In the genomic region with DNA sequence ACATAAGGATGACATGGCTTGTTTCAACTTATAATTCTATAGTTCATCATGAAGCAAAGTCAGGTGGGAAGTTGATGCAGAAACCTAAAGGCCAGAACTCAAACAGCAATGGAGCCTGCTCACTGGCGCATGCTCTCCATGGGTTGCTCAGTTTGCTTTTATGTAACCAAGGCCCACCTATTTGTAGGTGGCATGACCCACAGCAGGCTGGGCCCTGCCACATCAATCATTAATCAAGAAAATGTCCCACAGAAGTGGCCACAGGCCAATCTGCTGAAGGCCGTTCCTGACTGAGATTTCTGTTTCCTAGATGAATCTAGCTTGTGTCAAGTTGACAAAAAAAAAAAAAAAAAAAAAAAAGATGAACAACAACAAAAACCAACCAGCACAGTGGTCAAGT, we compare ENCODE assay signal across 21 mouse cellular contexts.
"Had no signal": no experiment of that assay in that cellular context is flagged by ENCODE, and none has a peak within 500 bp of the region (broad histone marks: within the 10 kb centered on the region; RNA-seq: fewer than 3 reads in every experiment).

No protein-coding gene starts in this region.

- H3K4me2 ChIP-seq: intestine, embryonic 15.5 days; liver, embryonic 11.5 days; liver, embryonic 15.5 days; lung, embryonic 15.5 days; midbrain, embryonic 13.5 days; neural tube, embryonic 13.5 days; stomach, embryonic 15.5 days had no signal

- H3K36me3 ChIP-seq: intestine, embryonic 15.5 days; liver, embryonic 15.5 days; lung, embryonic 15.5 days; midbrain, embryonic 10.5 days; midbrain, embryonic 13.5 days; neural tube, embryonic 13.5 days; stomach, embryonic 15.5 days had no signal

- ATAC-seq: intestine, embryonic 15.5 days; midbrain, embryonic 13.5 days; midbrain, embryonic 16.5 days had no signal

- H3K27me3 ChIP-seq: intestine, embryonic 15.5 days; liver, embryonic 15.5 days; lung, embryonic 15.5 days; megakaryocyte, embryonic 14.5 days; midbrain, embryonic 13.5 days; neural tube, embryonic 13.5 days; stomach, embryonic 15.5 days had no signal

- H3K9ac ChIP-seq: intestine, embryonic 15.5 days; liver, embryonic 15.5 days; lung, embryonic 15.5 days; midbrain, embryonic 13.5 days; neural tube, embryonic 13.5 days; stomach, embryonic 15.5 days had no signal

- H3K4me3 ChIP-seq: intestine, embryonic 15.5 days; left cerebral cortex, adult 2 months; liver, embryonic 15.5 days; lung, embryonic 15.5 days; megakaryocyte, embryonic 14.5 days; midbrain, embryonic 10.5 days; midbrain, embryonic 13.5 days; myocyte; neural tube, embryonic 13.5 days; stomach, embryonic 15.5 days had no signal

- H3K9me3 ChIP-seq: intestine, embryonic 15.5 days; liver, embryonic 15.5 days; lung, embryonic 15.5 days; midbrain, embryonic 10.5 days; midbrain, embryonic 13.5 days; neural tube, embryonic 13.5 days; stomach, embryonic 15.5 days had no signal

- H3K27ac ChIP-seq: intestine, embryonic 15.5 days; kidney, postnatal 0 days; left cerebral cortex, adult 2 months; liver, embryonic 15.5 days; lung, embryonic 15.5 days; midbrain, embryonic 10.5 days; midbrain, embryonic 13.5 days; neural tube, embryonic 13.5 days; stomach, embryonic 15.5 days had no signal

- H3K4me1 ChIP-seq: intestine, embryonic 15.5 days; liver, embryonic 15.5 days; lung, embryonic 15.5 days; megakaryocyte, embryonic 14.5 days; midbrain, embryonic 10.5 days; midbrain, embryonic 13.5 days; neural tube, embryonic 13.5 days; stomach, embryonic 15.5 days had no signal

- DNase-seq: layer of hippocampus, postnatal 36 days; lung, adult 18-20 months; lung, postnatal 10 days; lung, postnatal 36 days; retina, postnatal 1 day; right cerebral cortex, postnatal 25 days; spleen, adult 18-20 months; thymus, postnatal 25 days had no signal
